Mouse (Mus musculus) splenic B cell, adult 2 months (primary cell): ENCODE data around the gene Zfp706.
"Not testable (repeated sequence)": the region's sequence is repeated elsewhere in the genome, so short reads cannot be mapped to it uniquely, and the experiment has no call there.

Experiments
- DNase-seq: peaks from one replicate; pipeline ENCODE4 v3.0.0-alpha.2; 2011; ENCODE audit warnings: low read depth, low spot score
- H3K27me3 ChIP-seq: 2 replicates; pipeline ENCODE4 v1.6.1; 2012; ENCODE audit warnings: mild to moderate bottlenecking, low read length, moderate library complexity, mixed read lengths; ENCODE audit not compliant: control insufficient read depth, poor library complexity, insufficient read depth, severe bottlenecking
- H3K36me3 ChIP-seq: 2 replicates; pipeline ENCODE4 v1.6.1; 2012; ENCODE audit warnings: mild to moderate bottlenecking, low read length, moderate library complexity, mixed read lengths; ENCODE audit not compliant: control insufficient read depth, poor library complexity, insufficient read depth, severe bottlenecking

Zfp706 gene

DNA sequence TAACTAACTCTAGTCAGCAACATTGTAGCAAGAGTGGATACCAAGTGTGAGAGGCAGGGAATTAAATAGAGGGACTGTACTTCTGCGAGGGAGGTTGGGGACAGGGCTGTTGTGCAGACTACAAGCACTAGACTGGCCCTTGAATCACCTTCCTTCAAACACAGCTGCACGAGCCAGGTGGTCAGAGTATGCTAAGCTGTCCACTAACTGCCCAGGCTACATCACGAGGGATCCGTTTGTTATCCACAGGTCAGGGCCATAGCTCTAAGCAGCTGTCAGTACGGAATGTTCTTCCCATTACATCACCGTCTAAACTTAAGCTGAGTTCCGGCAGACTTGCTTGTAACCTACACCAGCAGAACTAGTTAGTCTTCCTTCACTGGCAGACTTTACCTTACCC, 8.0 kb downstream of the Zfp706 start:
- DNase-seq = not testable (repeated sequence)
- H3K36me3 ChIP-seq = peaks cover 17% of the 10 kb centered on the region; the same call in 1 of the 2 replicates

GRCm38 (mm10) chr15:36995166-36995565, 12.4 kb downstream of the Zfp706 start:
- Histone ChIP-seq H3K36me3 (peaks cover 9% of the 10 kb centered on the region; the same call in 1 of the 2 replicates), H3K27me3 (no peaks in the 10 kb centered on the region)
- DNase-seq = no peak

More for the DNA sequence above, 8.0 kb downstream of the Zfp706 start:
- not testable (repeated sequence) for H3K27me3 ChIP-seq

GRCm38 (mm10) chr15:36994665-36995064, 12.9 kb downstream of the Zfp706 start:
- no peaks in the 10 kb centered on the region for H3K27me3 ChIP-seq
- no peak for DNase-seq
- H3K36me3 ChIP-seq = peaks cover 5% of the 10 kb centered on the region; the same call in 1 of the 2 replicates

GRCm38 (mm10) chr15:36993435-36994178, 14.0 kb downstream of the Zfp706 start:
- DNase-seq = no peak
- Histone ChIP-seq H3K36me3 (peaks cover 5% of the 10 kb centered on the region; the same call in 1 of the 2 replicates), H3K27me3 (no peaks in the 10 kb centered on the region)

- Histone ChIP-seq H3K36me3 (no peaks in the 10 kb centered on the region), H3K27me3 (no peaks in the 10 kb centered on the region)
- no peak for DNase-seq
Observed at GRCm38 (mm10) chr15:36991353-36991752, 16.2 kb downstream of the Zfp706 start.

- Histone ChIP-seq H3K27me3 (no peaks in the 10 kb centered on the region), H3K36me3 (no peaks in the 10 kb centered on the region)
- DNase-seq = no peak
Observed at GRCm38 (mm10) chr15:36989922-36990321, 17.7 kb downstream of the Zfp706 start.

- Histone ChIP-seq H3K36me3 (no peaks in the 10 kb centered on the region), H3K27me3 (no peaks in the 10 kb centered on the region)
- DNase-seq = no peak
Observed at GRCm38 (mm10) chr15:36988718-36989115, 18.9 kb downstream of the Zfp706 start.

- Histone ChIP-seq H3K36me3 (no peaks in the 10 kb centered on the region), H3K27me3 (no peaks in the 10 kb centered on the region)
- peak; percentile 35 for DNase-seq
Observed at GRCm38 (mm10) chr15:36987976-36988717, 19.4 kb downstream of the Zfp706 start.

DNA sequence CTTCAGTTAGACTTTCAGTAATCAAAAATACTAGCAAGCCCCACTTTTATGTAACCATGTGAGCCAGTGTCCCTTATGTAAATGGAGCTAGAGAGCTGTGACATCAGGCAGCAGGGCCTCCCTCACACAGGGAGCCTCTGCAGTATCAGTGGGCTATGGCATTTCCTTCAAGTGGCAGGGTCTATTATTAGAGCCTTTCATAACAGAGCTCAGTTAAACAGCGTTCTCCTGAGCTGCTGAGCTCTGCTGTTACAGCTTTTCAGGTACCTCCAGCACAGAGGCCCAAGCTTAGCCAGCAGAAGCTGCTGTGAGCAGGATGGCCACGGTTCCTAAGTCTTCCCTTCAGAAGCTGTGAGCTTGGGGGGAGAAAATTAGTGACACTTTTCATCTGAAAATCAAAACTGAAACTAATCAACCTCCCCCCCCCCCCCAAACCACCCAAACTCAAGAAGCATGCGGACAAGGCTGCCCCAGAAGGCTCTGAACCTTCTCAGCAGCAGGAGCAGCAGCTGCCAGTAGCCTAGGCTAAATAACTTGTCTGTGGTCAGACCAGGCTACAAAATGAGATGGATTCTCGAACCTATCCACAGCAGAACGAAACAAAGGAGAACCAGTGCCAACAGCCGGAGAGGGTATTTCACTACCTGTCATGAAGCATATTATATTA, 20.2 kb downstream of the Zfp706 start:
- peak; percentile 67 for DNase-seq
- no peaks in the 10 kb centered on the region for H3K36me3 ChIP-seq
- no peaks in the 10 kb centered on the region for H3K27me3 ChIP-seq

DNA sequence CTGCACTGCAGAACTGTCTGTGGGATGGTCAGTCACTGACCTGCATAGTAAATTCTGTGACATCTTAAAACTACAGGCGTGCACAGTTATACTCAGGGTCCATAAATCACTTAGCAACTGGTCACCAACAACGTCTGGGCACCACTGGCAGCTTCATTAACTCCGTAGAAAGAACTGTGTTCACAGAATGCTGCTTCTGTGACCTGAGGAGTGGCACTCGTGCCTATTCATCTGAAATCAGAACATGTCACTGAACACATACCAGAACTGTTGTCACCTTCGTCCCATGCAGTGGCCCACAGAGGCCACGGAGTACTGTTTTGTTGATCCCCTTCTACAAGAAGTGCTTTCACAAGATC, 22.0 kb downstream of the Zfp706 start:
- H3K27me3 ChIP-seq = no peaks in the 10 kb centered on the region
- DNase-seq = no peak
- H3K36me3 ChIP-seq = no peaks in the 10 kb centered on the region

DNA sequence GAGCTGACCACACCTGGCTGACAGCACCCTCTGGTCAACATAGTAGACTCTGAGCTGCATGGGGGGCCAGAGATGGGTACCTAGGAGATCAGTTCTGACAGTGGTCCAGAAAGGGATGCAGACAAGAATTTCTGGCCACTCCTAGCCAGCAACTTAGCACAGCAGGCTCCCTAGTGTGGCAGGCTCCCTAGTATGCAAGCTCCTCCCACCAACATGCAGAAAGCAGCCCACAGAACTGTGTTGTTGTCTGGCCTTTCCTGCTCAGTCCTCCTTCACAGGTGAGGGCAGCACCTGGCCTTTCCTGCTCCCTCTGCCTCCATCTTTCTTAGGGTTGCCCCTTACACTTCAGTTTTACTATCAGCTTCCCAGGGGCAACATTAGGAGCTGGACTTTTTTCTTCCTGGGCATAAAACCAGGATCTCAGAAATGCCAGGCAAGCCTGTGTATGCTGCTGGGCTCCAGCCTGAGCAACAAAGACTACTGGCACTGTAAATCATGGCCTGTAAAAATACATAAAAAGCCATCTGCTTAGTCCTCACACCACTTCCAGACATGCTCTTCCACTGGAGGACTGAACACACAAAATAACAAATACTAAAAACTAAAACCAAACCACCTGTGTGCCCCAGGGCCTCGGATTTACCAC, 22.5 kb downstream of the Zfp706 start:
- Histone ChIP-seq H3K27me3 (no peaks in the 10 kb centered on the region), H3K36me3 (no peaks in the 10 kb centered on the region; the same call in 1 of the 2 replicates)
- DNase-seq = no peak

- Histone ChIP-seq H3K36me3 (no peaks in the 10 kb centered on the region; the same call in 1 of the 2 replicates), H3K27me3 (no peaks in the 10 kb centered on the region)
- DNase-seq = no peak
Observed at GRCm38 (mm10) chr15:36983455-36983854, 24.1 kb downstream of the Zfp706 start.

DNA sequence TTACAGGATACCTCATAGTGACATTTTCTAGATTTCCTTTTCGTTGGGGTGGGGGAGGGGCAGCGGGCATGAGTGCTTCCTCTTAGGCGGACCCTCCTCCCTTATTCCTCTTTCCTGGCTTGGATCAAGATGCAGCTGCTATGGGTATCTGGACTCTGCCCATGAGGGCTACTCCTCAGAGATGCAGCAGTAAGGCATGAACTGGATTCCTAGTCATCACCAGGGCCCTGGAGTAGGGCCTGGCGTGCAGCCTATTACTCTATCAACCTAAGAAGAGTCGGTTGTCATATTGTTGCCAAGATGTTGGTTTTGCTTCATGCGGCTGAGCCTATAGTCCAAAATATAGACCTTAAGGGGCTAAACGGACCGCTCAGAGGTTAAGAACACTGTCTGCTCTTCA, 27.3 kb downstream of the Zfp706 start:
- no peaks in the 10 kb centered on the region; the same call in 1 of the 2 replicates for H3K36me3 ChIP-seq
- H3K27me3 ChIP-seq = no peaks in the 10 kb centered on the region
- peak; percentile 12 for DNase-seq

DNA sequence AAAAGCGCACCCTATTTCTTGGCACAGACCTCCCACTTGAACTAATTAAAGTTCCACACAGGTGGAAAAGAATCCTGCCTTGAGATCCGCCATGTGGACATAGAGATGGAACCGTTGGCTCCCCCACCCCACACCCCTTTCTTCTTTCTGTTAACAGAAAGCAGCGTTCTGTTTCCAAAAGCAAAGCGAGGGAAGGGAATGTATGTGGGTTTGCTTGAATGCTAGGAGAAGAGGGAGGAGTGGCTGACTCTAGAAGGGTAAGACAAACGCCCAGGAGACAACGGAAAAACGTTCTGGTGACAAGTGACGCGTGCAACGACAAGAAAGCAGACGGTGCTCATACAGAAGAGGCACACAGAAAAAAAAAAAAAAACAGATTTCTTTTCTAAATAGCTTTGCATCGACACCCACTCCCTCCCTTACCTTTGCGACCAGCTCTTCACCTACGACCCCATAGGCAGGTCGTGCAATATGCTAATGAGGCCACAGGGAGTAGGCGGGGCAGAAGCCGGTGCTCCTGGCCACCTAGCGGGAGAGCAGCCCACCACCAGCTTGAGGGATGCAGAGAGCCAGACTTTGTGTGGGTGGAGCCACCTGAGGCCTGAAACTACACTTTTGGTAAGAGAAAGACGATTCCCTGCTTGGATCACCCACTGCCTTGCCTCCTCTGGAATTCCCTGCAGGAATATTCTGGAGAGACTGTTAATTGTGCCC, 27.9 kb downstream of the Zfp706 start:
- peak; percentile 72 for DNase-seq
- Histone ChIP-seq H3K27me3 (no peaks in the 10 kb centered on the region), H3K36me3 (no peaks in the 10 kb centered on the region; the same call in 1 of the 2 replicates)
